ENCODE assay signal across 21 mouse cellular contexts in the genomic region with DNA sequence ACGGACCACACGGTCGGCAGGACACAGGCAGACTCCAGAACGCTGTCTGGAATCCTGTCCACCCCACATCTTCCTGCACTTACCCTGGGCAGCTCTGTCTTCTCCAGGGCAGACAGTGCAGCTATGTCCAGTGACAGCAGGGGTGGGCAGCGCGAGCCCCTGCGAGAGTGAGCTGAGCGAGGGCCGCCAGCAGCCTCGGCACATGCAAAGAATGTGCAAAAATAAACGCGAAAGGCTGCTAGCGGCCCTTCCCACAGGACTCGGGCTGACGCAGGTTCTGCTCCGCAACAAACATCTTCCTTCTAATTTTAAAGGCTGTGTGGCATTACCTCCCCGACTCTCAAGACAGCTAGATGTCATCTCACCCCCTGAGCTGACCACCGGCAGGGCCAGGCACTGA. TPM values are rescaled to one million over a fixed set of nuclear protein-coding genes. Genes with fewer than 3 reads are reported as not detected.
A peak's percentile ranks its signal among the peaks of the same experiment; 100 is the strongest.
DNase-seq lines count a peak whose midpoint lies in the region; ATAC-seq lines count a peak whose summit lies in the region.
"Had no signal": no experiment of that assay in that cellular context is flagged by ENCODE, and none has a peak within 500 bp of the region (broad histone marks: within the 10 kb centered on the region; RNA-seq: fewer than 3 reads in every experiment).

No protein-coding gene starts in this region.

- ATAC-seq in frontal cortex, adult (ENCODE audit: low TSS enrichment) = peak; percentile 26; the same call in 1 of the 2 replicates
- ATAC-seq: liver, postnatal 0 days; lung, postnatal 0 days had no signal

- intact Hi-C loops in left cerebral cortex, postnatal 25 days (cut with DNase I) = loop anchor here (5.0 kb wide), 1 partner anchor 110 kb away; no protein-coding TSS in a partner anchor
- intact Hi-C loops in left cerebral cortex, postnatal 10 days (cut with DNase I) = no loop called here

- DNase-seq in frontal cortex, postnatal 14 days (ENCODE audit: low spot score in 2 of 2) = no peak
- peak; percentile 31 to 69 for DNase-seq in left cerebral cortex, postnatal 25 days (ENCODE audit: low spot score in 2 of 2)
- DNase-seq in left cerebral cortex, postnatal 10 days (ENCODE audit: extremely low spot score in 1 of 2, low spot score in 2 of 2) = no peak
- peak; percentile 49 for DNase-seq in right cerebral cortex, postnatal 25 days
- no peak for DNase-seq in right cerebral cortex, postnatal 4 days
- DNase-seq in heart, adult 9 months (ENCODE audit: low spot score in 2 of 2) = no peak
- no peak for DNase-seq in urinary bladder, postnatal 10 days (ENCODE audit: low spot score)
- DNase-seq: adrenal gland, postnatal 25 days; cerebellum, adult 11 months; cerebellum, adult 9-11 months; gastrocnemius, postnatal 14 days; heart, adult 11 months; heart, postnatal 14 days; kidney, adult 2 months; kidney, postnatal 10 days; liver, postnatal 0 days; thymus, adult 18-20 months; thymus, postnatal 36 days had no signal

RNA-seq across cellular contexts. Expression of a gene that starts 47.8 kb away (rescaled TPM):
- total RNA-seq in left cerebral cortex, postnatal 25 days (2021) = 100 to 1,000 TPM; 196 to 205 TPM
- total RNA-seq in left cerebral cortex, postnatal 10 days (2021) = 100 to 1,000 TPM; 180 to 194 TPM
- total RNA-seq: common myeloid progenitor, adult 5-6 weeks had no signal

Comparison
In these comparisons a context has a peak if more than half of its experiments do, and no peak if none do; other contexts are left out.
1. DNase-seq: peak in left cerebral cortex, postnatal 25 days (2 of 2) and right cerebral cortex, postnatal 25 days (single experiment); none in frontal cortex, postnatal 14 days (0 of 2), left cerebral cortex, postnatal 10 days (0 of 2), right cerebral cortex, postnatal 4 days (single experiment), heart, adult 9 months (0 of 2) and urinary bladder, postnatal 10 days (single experiment).